Mouse (Mus musculus): ENCODE results near the gene Ptprn2. TPM values are rescaled to one million over a fixed set of nuclear protein-coding genes. Genes with fewer than 3 reads are reported as not detected.

Ptprn2 gene
- polyA plus RNA-seq, 1 experiment: 0.40 TPM

- Histone ChIP-seq H3K27me3 (ENCODE audit: control insufficient read depth, insufficient read depth, low read length) (no peaks in the 10 kb centered on the region), H3K4me1 (ENCODE audit: control insufficient read depth, insufficient read depth, low read length) (peaks cover 5% of the 10 kb centered on the region; the same call in 1 of the 2 replicates), H3K27ac (ENCODE audit: control insufficient read depth, insufficient read depth, low read depth, low read length) (no peak overlapping the region), H3K4me3 (ENCODE audit: control insufficient read depth, low read depth, low read length) (no peak overlapping the region), H3K36me3 (ENCODE audit: control insufficient read depth, insufficient read depth, low read length) (no peaks in the 10 kb centered on the region)
- no peak for TF ChIP-seq CTCF (IDR thresholded peaks at IDR 0.05; ENCODE audit: control insufficient read depth, insufficient read depth, insufficient replicate concordance, low read depth, low read length)
- no peak for TF ChIP-seq POLR2A (IDR thresholded peaks at IDR 0.05; ENCODE audit: control insufficient read depth, low read depth, low read length)
These were observed 771.3 kb downstream of the Ptprn2 start for GRCm38 (mm10) chr12:117256849-117257204.

DNA sequence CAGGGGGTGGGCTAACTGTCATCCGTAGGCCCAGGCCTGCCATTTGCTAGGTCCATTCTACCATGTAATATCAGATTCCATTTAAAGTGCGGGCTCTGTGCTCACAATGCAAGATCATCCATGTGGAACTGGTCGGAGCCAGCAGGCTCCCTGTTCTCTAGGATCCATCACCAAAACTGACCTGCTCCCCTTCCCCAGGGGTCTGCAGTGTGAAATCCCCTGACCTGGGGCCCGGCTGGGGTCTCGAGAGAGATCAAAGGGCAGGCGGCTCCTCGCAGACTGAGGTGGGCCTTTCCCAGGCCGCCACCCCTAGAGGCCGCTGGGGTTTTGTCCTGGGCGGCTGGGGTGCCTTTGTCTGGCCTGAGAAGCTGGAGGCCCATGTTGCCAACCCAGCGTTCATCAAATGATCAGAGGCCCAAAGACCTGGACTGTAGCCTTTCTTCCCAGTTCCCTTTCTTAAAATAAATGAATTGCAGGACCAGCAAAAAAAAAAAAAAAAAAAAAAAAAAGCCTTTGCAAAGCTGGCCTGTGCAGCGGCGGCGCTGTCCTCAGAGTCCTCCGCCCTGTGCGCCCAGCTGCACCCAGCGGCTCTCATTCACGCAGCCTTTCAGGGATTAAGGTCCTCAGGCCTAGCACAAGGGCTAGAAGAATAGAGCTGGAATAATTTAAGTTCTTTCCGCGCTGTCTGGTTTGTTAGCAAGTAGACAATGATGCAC is 771.8 kb downstream of the Ptprn2 start:
- Histone ChIP-seq H3K4me1 (ENCODE audit: control insufficient read depth, insufficient read depth, low read length) (peaks cover 5% of the 10 kb centered on the region; the same call in 1 of the 2 replicates), H3K4me3 (ENCODE audit: control insufficient read depth, low read depth, low read length) (no peak overlapping the region), H3K36me3 (ENCODE audit: control insufficient read depth, insufficient read depth, low read length) (no peaks in the 10 kb centered on the region), H3K27ac (ENCODE audit: control insufficient read depth, insufficient read depth, low read depth, low read length) (no peak overlapping the region), H3K27me3 (ENCODE audit: control insufficient read depth, insufficient read depth, low read length) (no peaks in the 10 kb centered on the region)
- TF ChIP-seq CTCF (IDR thresholded peaks at IDR 0.05; ENCODE audit: control insufficient read depth, insufficient read depth, insufficient replicate concordance, low read depth, low read length) (no peak), POLR2A (IDR thresholded peaks at IDR 0.05; ENCODE audit: control insufficient read depth, low read depth, low read length) (no peak)

GRCm38 (mm10) chr12:117257921-117258497 is 772.5 kb downstream of the Ptprn2 start:
- H3K4me1 ChIP-seq (ENCODE audit: control insufficient read depth, insufficient read depth, low read length): peaks cover 5% of the 10 kb centered on the region; the same call in 1 of the 2 replicates
- TF ChIP-seq CTCF (IDR thresholded peaks at IDR 0.05; ENCODE audit: control insufficient read depth, insufficient read depth, insufficient replicate concordance, low read depth, low read length) (no peak), POLR2A (IDR thresholded peaks at IDR 0.05; ENCODE audit: control insufficient read depth, low read depth, low read length) (no peak)
- no peaks in the 10 kb centered on the region for H3K27me3 ChIP-seq (ENCODE audit: control insufficient read depth, insufficient read depth, low read length)
- H3K4me3 ChIP-seq (ENCODE audit: control insufficient read depth, low read depth, low read length): no peak overlapping the region
- no peak overlapping the region for H3K27ac ChIP-seq (ENCODE audit: control insufficient read depth, insufficient read depth, low read depth, low read length)
- no peaks in the 10 kb centered on the region for H3K36me3 ChIP-seq (ENCODE audit: control insufficient read depth, insufficient read depth, low read length)

GRCm38 (mm10) chr12:117260391-117261164 is 775.1 kb downstream of the Ptprn2 start:
- no peak overlapping the region for H3K27ac ChIP-seq (ENCODE audit: control insufficient read depth, insufficient read depth, low read depth, low read length)
- H3K27me3 ChIP-seq (ENCODE audit: control insufficient read depth, insufficient read depth, low read length): no peaks in the 10 kb centered on the region
- H3K4me3 ChIP-seq (ENCODE audit: control insufficient read depth, low read depth, low read length): no peak overlapping the region
- H3K36me3 ChIP-seq (ENCODE audit: control insufficient read depth, insufficient read depth, low read length): no peaks in the 10 kb centered on the region
- peaks cover 5% of the 10 kb centered on the region; the same call in 1 of the 2 replicates for H3K4me1 ChIP-seq (ENCODE audit: control insufficient read depth, insufficient read depth, low read length)
- TF ChIP-seq CTCF (IDR thresholded peaks at IDR 0.05; ENCODE audit: control insufficient read depth, insufficient read depth, insufficient replicate concordance, low read depth, low read length) (no peak), POLR2A (IDR thresholded peaks at IDR 0.05; ENCODE audit: control insufficient read depth, low read depth, low read length) (no peak)

DNA sequence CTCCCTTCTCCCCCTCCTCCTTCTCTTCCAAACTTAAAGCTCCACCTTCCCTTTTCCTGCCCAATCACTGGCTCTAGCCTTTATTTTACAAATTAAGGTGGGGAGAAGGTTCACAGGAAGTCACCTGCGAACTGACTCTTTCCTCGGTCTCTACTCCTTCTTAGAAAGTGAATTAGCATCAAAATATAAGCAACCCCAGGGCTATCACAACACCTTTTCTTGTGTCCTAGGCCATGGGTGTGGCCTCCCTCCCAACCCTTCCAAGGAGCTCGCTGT is 775.6 kb downstream of the Ptprn2 start:
- no peaks in the 10 kb centered on the region for H3K36me3 ChIP-seq (ENCODE audit: control insufficient read depth, insufficient read depth, low read length)
- peaks cover 5% of the 10 kb centered on the region; the same call in 1 of the 2 replicates for H3K4me1 ChIP-seq (ENCODE audit: control insufficient read depth, insufficient read depth, low read length)
- H3K27me3 ChIP-seq (ENCODE audit: control insufficient read depth, insufficient read depth, low read length): no peaks in the 10 kb centered on the region
- TF ChIP-seq POLR2A (IDR thresholded peaks at IDR 0.05; ENCODE audit: control insufficient read depth, low read depth, low read length) (no peak), CTCF (IDR thresholded peaks at IDR 0.05; ENCODE audit: control insufficient read depth, insufficient read depth, insufficient replicate concordance, low read depth, low read length) (no peak)
- no peak overlapping the region for H3K4me3 ChIP-seq (ENCODE audit: control insufficient read depth, low read depth, low read length)
- H3K27ac ChIP-seq (ENCODE audit: control insufficient read depth, insufficient read depth, low read depth, low read length): no peak overlapping the region

GRCm38 (mm10) chr12:117262003-117262402 is 776.5 kb downstream of the Ptprn2 start:
- TF ChIP-seq POLR2A (IDR thresholded peaks at IDR 0.05; ENCODE audit: control insufficient read depth, low read depth, low read length) (no peak), CTCF (IDR thresholded peaks at IDR 0.05; ENCODE audit: control insufficient read depth, insufficient read depth, insufficient replicate concordance, low read depth, low read length) (no peak)
- H3K27me3 ChIP-seq (ENCODE audit: control insufficient read depth, insufficient read depth, low read length): no peaks in the 10 kb centered on the region
- peaks cover 3% of the 10 kb centered on the region; the same call in 1 of the 2 replicates for H3K4me1 ChIP-seq (ENCODE audit: control insufficient read depth, insufficient read depth, low read length)
- H3K36me3 ChIP-seq (ENCODE audit: control insufficient read depth, insufficient read depth, low read length): no peaks in the 10 kb centered on the region
- no peak overlapping the region for H3K27ac ChIP-seq (ENCODE audit: control insufficient read depth, insufficient read depth, low read depth, low read length)
- H3K4me3 ChIP-seq (ENCODE audit: control insufficient read depth, low read depth, low read length): no peak overlapping the region

- H3K4me3 ChIP-seq (ENCODE audit: control insufficient read depth, low read depth, low read length): no peak overlapping the region
- H3K4me1 ChIP-seq (ENCODE audit: control insufficient read depth, insufficient read depth, low read length): no peaks in the 10 kb centered on the region
- no peak overlapping the region for H3K27ac ChIP-seq (ENCODE audit: control insufficient read depth, insufficient read depth, low read depth, low read length)
- TF ChIP-seq CTCF (IDR thresholded peaks at IDR 0.05; ENCODE audit: control insufficient read depth, insufficient read depth, insufficient replicate concordance, low read depth, low read length) (no peak), POLR2A (IDR thresholded peaks at IDR 0.05; ENCODE audit: control insufficient read depth, low read depth, low read length) (no peak)
- H3K27me3 ChIP-seq (ENCODE audit: control insufficient read depth, insufficient read depth, low read length): no peaks in the 10 kb centered on the region
- H3K36me3 ChIP-seq (ENCODE audit: control insufficient read depth, insufficient read depth, low read length): no peaks in the 10 kb centered on the region
These were observed 777.6 kb downstream of the Ptprn2 start for GRCm38 (mm10) chr12:117263081-117263480.
